ENCODE assay signal across 9 mouse cellular contexts in genomic region chr8:11450184-11451113, GRCm38 (mm10). TPM values are rescaled to one million over a fixed set of nuclear protein-coding genes. Genes with fewer than 3 reads are reported as not detected.
A peak's percentile ranks its signal among the peaks of the same experiment; 100 is the strongest.
DNase-seq lines count a peak whose midpoint lies in the region; ATAC-seq and TF ChIP-seq lines count a peak whose summit lies in the region.
"Had no signal": no experiment of that assay in that cellular context is flagged by ENCODE, and none has a peak within 500 bp of the region (broad histone marks: within the 10 kb centered on the region; RNA-seq: fewer than 3 reads in every experiment).

No protein-coding gene starts in this region.

- no peaks in the 10 kb centered on the region; the same call in 1 of the 2 replicates for H3K27me3 ChIP-seq in forebrain, embryonic 10.5 days (ENCODE audit: poor library complexity, severe bottlenecking)
- H3K27me3 ChIP-seq in forebrain, embryonic 15.5 days, result no peaks in the 10 kb centered on the region
- H3K27me3 ChIP-seq in thymus, adult 2 months (ENCODE audit: control insufficient read depth, insufficient read depth, low read length), result no peaks in the 10 kb centered on the region
- no peaks in the 10 kb centered on the region for H3K27me3 ChIP-seq in heart, embryonic 12.5 days (replicated peaks)
- no peaks in the 10 kb centered on the region for H3K27me3 ChIP-seq in kidney, embryonic 16.5 days (ENCODE audit: insufficient read depth, low read length)
- H3K27me3 ChIP-seq: hindbrain, embryonic 15.5 days had no signal

- peak overlapping the region; percentile 60 for H3K27ac ChIP-seq in forebrain, embryonic 10.5 days
- no peak overlapping the region for H3K27ac ChIP-seq in forebrain, embryonic 15.5 days (replicated peaks)
- H3K27ac ChIP-seq in thymus, adult 2 months (ENCODE audit: control insufficient read depth, insufficient read depth, low read length), result no peak overlapping the region
- H3K27ac ChIP-seq in heart, embryonic 12.5 days (ENCODE audit: poor library complexity, severe bottlenecking), result peak overlapping the region; percentile 54
- peak overlapping the region; percentile 59 for H3K27ac ChIP-seq in kidney, embryonic 16.5 days (ENCODE audit: low read length)
- H3K27ac ChIP-seq: hindbrain, embryonic 15.5 days had no signal

- H3K4me3 ChIP-seq in forebrain, embryonic 10.5 days, result no peak overlapping the region
- H3K4me3 ChIP-seq in forebrain, embryonic 15.5 days, result no peak overlapping the region
- no peak overlapping the region for H3K4me3 ChIP-seq in thymus, adult 2 months (ENCODE audit: control insufficient read depth, insufficient read depth, low read length)
- no peak overlapping the region for H3K4me3 ChIP-seq in heart, embryonic 12.5 days
- H3K4me3 ChIP-seq in kidney, embryonic 16.5 days (ENCODE audit: low read length), result no peak overlapping the region
- H3K4me3 ChIP-seq: hindbrain, embryonic 15.5 days had no signal

- TF ChIP-seq POLR2A in thymus, adult 2 months (IDR thresholded peaks at IDR 0.05; ENCODE audit: control insufficient read depth, extremely low read depth, insufficient read depth, low read length, poor library complexity), result no peak

- H3K9ac ChIP-seq in forebrain, embryonic 15.5 days (replicated peaks), result no peak overlapping the region
- H3K9ac ChIP-seq in heart, embryonic 12.5 days, result 0 out of 2 replicates have a peak overlapping the region, but pooled peaks have one; percentile 15
- no peak overlapping the region for H3K9ac ChIP-seq in kidney, embryonic 16.5 days (replicated peaks; ENCODE audit: low read length)
- H3K9ac ChIP-seq: hindbrain, embryonic 15.5 days had no signal

- no peaks in the 10 kb centered on the region for H3K9me3 ChIP-seq in forebrain, embryonic 10.5 days
- no peaks in the 10 kb centered on the region for H3K9me3 ChIP-seq in forebrain, embryonic 15.5 days
- no peaks in the 10 kb centered on the region for H3K9me3 ChIP-seq in heart, embryonic 12.5 days (replicated peaks)
- H3K9me3 ChIP-seq in kidney, embryonic 16.5 days (ENCODE audit: low read length), result no peaks in the 10 kb centered on the region
- H3K9me3 ChIP-seq: hindbrain, embryonic 15.5 days had no signal

- no peak for TF ChIP-seq CTCF in thymus, adult 2 months (IDR thresholded peaks at IDR 0.05; ENCODE audit: borderline replicate concordance, control insufficient read depth, extremely low read depth, insufficient read depth, low read length, poor library complexity)

- no peak overlapping the region for H3K4me2 ChIP-seq in forebrain, embryonic 15.5 days (replicated peaks)
- no peak overlapping the region for H3K4me2 ChIP-seq in heart, embryonic 12.5 days
- no peak overlapping the region for H3K4me2 ChIP-seq in kidney, embryonic 16.5 days (replicated peaks; ENCODE audit: low read depth, low read length)
- H3K4me2 ChIP-seq: hindbrain, embryonic 15.5 days had no signal

- H3K4me1 ChIP-seq in forebrain, embryonic 10.5 days, result peaks cover 48% of the 10 kb centered on the region
- H3K4me1 ChIP-seq in forebrain, embryonic 15.5 days, result peaks cover 12% of the 10 kb centered on the region
- H3K4me1 ChIP-seq in thymus, adult 2 months (replicated peaks; ENCODE audit: control insufficient read depth, insufficient read depth, low read length), result peaks cover 23% of the 10 kb centered on the region
- H3K4me1 ChIP-seq in heart, embryonic 12.5 days (replicated peaks), result peaks cover 18% of the 10 kb centered on the region
- peaks cover 24% of the 10 kb centered on the region for H3K4me1 ChIP-seq in kidney, embryonic 16.5 days (ENCODE audit: insufficient read depth, low read length)
- H3K4me1 ChIP-seq: hindbrain, embryonic 15.5 days had no signal

- no peak for ATAC-seq in forebrain, embryonic 15.5 days (replicated peaks)
- ATAC-seq in heart, embryonic 12.5 days (ENCODE audit: insufficient number of reproducible peaks, low FRiP score), result peak; percentile 70
- ATAC-seq in kidney, embryonic 16.5 days (ENCODE audit: low FRiP score, low TSS enrichment), result peak; percentile 82
- ATAC-seq in megakaryocyte, adult 5-6 weeks (ENCODE audit: poor library complexity, severe bottlenecking), result peak; percentile 47

- no peak for DNase-seq in forebrain, embryonic 10.5 days (ENCODE audit: extremely low spot score, low spot score)
- peak; percentile 9 for DNase-seq in thymus, postnatal 25 days
- no peak for DNase-seq in thymus, adult 2 months
- DNase-seq in ovary, postnatal 36 days (ENCODE audit: low spot score), result no peak

- H3K36me3 ChIP-seq in forebrain, embryonic 10.5 days (replicated peaks), result peaks cover 30% of the 10 kb centered on the region
- H3K36me3 ChIP-seq in forebrain, embryonic 15.5 days, result no peaks in the 10 kb centered on the region
- no peaks in the 10 kb centered on the region for H3K36me3 ChIP-seq in thymus, adult 2 months (ENCODE audit: control insufficient read depth, insufficient read depth, low read length)
- H3K36me3 ChIP-seq in heart, embryonic 12.5 days, result peaks cover 43% of the 10 kb centered on the region
- H3K36me3 ChIP-seq in kidney, embryonic 16.5 days (ENCODE audit: insufficient read depth, low read length), result peaks cover 30% of the 10 kb centered on the region
- H3K36me3 ChIP-seq: hindbrain, embryonic 15.5 days had no signal

- WGBS in forebrain, embryonic 10.5 days, result 44% methylated on average over 8 of the region's 8 CpGs
- WGBS in forebrain, embryonic 15.5 days, result 35% methylated on average over 8 of the region's 8 CpGs
- 48% methylated on average over 8 of the region's 8 CpGs for WGBS in thymus, adult 2 months
- WGBS in heart, embryonic 12.5 days, result 17% methylated on average over 8 of the region's 8 CpGs
- WGBS in kidney, embryonic 16.5 days, result 26% methylated on average over 8 of the region's 8 CpGs

RNA-seq across cellular contexts. Expression of gene Rab20, which starts 28.1 kb away (rescaled TPM):
- 1.4 and 1.7 TPM in 2 replicates for polyA plus RNA-seq in forebrain, embryonic 10.5 days (2016; fragmentation: Nextera tagmentation; extraction: Ambion mirVana)
- polyA plus RNA-seq in forebrain, embryonic 15.5 days (2015; fragmentation: Nextera tagmentation; extraction: Ambion mirVana), result 0.91 and 1.2 TPM in 2 replicates
- polyA plus RNA-seq in thymus, adult 2 months (2012; rRNA removed), result 9.6 and 15.0 TPM in 2 replicates
- polyA plus RNA-seq in heart, embryonic 12.5 days (2016; fragmentation: Nextera tagmentation; extraction: Ambion mirVana), result 20.2 and 23.5 TPM in 2 replicates
- polyA plus RNA-seq in kidney, embryonic 16.5 days (2015; fragmentation: Nextera tagmentation; extraction: Ambion mirVana), result 30.6 and 37.3 TPM in 2 replicates
- total RNA-seq in megakaryocyte, adult 5-6 weeks (2015), result 2.5 and 3.5 TPM in 2 replicates
- 3.3 and 7.7 TPM in 2 replicates for total RNA-seq in megakaryocyte, adult 5-6 weeks (2017)

RNA-seq across cellular contexts. Expression of gene Naxd, which starts 46.9 kb away (rescaled TPM):
- polyA plus RNA-seq in forebrain, embryonic 10.5 days (2016; fragmentation: Nextera tagmentation; extraction: Ambion mirVana), result 112 and 113 TPM in 2 replicates
- polyA plus RNA-seq in forebrain, embryonic 15.5 days (2015; fragmentation: Nextera tagmentation; extraction: Ambion mirVana), result 161 and 166 TPM in 2 replicates
- polyA plus RNA-seq in thymus, adult 2 months (2012; rRNA removed), result 162 and 168 TPM in 2 replicates
- 68.8 and 71.0 TPM in 2 replicates for polyA plus RNA-seq in heart, embryonic 12.5 days (2016; fragmentation: Nextera tagmentation; extraction: Ambion mirVana)
- polyA plus RNA-seq in kidney, embryonic 16.5 days (2015; fragmentation: Nextera tagmentation; extraction: Ambion mirVana), result 125 and 132 TPM in 2 replicates
- 39.8 and 53.9 TPM in 2 replicates for total RNA-seq in megakaryocyte, adult 5-6 weeks (2015)
- 45.7 and 58.1 TPM in 2 replicates for total RNA-seq in megakaryocyte, adult 5-6 weeks (2017)

Comparison
In these comparisons a context has a peak if more than half of its experiments do, and no peak if none do; other contexts are left out.
1. H3K27ac ChIP-seq: peak in forebrain, embryonic 10.5 days (single experiment), heart, embryonic 12.5 days (single experiment) and kidney, embryonic 16.5 days (single experiment); none in forebrain, embryonic 15.5 days (single experiment) and thymus, adult 2 months (single experiment).